Mouse (Mus musculus): ENCODE results near the gene Slc41a1.

The Slc41a1 gene

DNA sequence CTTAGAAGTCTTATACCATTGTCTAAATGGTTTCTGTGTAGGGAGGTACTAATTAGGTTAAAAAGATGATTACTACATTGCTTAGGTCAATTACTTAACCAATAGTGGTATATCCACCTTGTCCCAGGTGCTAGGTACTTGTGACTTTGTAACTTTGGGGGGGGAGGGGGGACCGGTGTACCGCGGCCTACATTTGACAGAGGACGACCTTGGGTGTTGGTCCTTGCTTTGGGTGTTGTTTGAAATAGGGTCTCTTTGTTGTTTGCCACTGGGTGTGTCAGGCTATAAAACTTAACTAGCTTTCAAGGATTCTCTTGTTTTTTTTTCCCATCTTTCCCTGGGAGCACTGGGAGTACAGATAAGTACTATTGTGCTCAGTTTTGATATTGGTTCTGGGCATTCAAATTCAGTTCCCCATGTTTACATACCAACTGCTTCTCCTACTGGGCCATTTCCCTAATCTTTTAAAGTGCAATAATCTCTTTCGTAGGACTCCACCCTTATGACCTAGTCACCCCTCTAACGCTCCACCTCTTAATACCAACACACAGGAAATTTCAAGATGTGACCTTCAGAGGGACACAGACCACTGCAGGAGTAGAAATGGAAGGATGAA, 62.9 kb downstream of the Slc41a1 start:
- no peak for DNase-seq

DNA sequence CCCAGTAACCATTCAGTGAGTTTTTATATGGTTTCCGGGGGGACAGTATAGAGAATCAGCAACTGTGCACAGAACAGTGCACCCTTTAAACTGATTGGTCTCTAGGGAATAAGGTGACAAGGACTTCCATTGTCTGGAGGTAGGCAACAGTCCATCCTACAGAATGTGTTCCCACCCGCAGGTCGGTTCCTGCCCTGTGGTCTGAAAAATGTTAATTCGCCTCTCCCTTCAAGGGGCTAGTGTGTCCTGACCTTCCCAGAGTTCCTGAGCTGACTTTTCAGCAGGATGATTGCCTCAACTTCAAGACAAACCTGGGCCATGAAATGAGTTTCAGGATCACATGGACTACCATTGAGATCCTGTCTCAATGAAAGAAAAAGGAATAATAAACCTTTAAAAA, 64.1 kb downstream of the Slc41a1 start:
- DNase-seq = no peak

Measured in B cell, adult 2 months (primary cell).